Mouse (Mus musculus) urinary bladder, postnatal 36 days (tissue): ENCODE data around the gene Heatr5a.
A peak's percentile ranks its signal among the peaks of the same experiment; 100 is the strongest.

Experiments
- DNase-seq, 2 experiments: peaks; one replicate each; pipeline ENCODE4 v3.0.0; 2022; ENCODE audit warnings: low spot score in 2 of 2, mixed read lengths in 1 of 2

Gene Heatr5a

GRCm38 (mm10) chr12:51971070-51971664, at the start of gene Heatr5a:
Heatr5a (minus strand) TSS chr12:51971321.
- DNase-seq = peak; percentile 85 to 90

GRCm38 (mm10) chr12:52014494-52015029, 43.4 kb upstream of the Heatr5a start:
- no peak for DNase-seq

- DNase-seq = no peak
Observed at GRCm38 (mm10) chr12:52014044-52014443, 42.9 kb upstream of the Heatr5a start.

GRCm38 (mm10) chr12:52013274-52013673, 42.2 kb upstream of the Heatr5a start:
- DNase-seq = no peak

GRCm38 (mm10) chr12:52012159-52012558, 41.0 kb upstream of the Heatr5a start:
- no peak for DNase-seq

- no peak for DNase-seq
Observed at GRCm38 (mm10) chr12:52010630-52010961, 39.5 kb upstream of the Heatr5a start.

GRCm38 (mm10) chr12:52009928-52010629, 39.0 kb upstream of the Heatr5a start:
- DNase-seq = no peak

- DNase-seq = no peak
Observed at GRCm38 (mm10) chr12:52006633-52006994, 35.5 kb upstream of the Heatr5a start.

- peak; percentile 87 to 90 for DNase-seq
Observed at GRCm38 (mm10) chr12:52005877-52006632, 34.9 kb upstream of the Heatr5a start, which contains the start of gene Dtd2. Dtd2 (minus strand) TSS chr12:52006501.

- DNase-seq = no peak
Observed at GRCm38 (mm10) chr12:52002746-52003145, 31.6 kb upstream of the Heatr5a start.

GRCm38 (mm10) chr12:52001544-52001943, 30.4 kb upstream of the Heatr5a start:
- peak; percentile 23 to 40 for DNase-seq

- no peak for DNase-seq
Observed at GRCm38 (mm10) chr12:51998366-51998932, 27.3 kb upstream of the Heatr5a start.

- DNase-seq = no peak
Observed at GRCm38 (mm10) chr12:51995738-51996536, 24.8 kb upstream of the Heatr5a start.

GRCm38 (mm10) chr12:51990629-51991028, 19.5 kb upstream of the Heatr5a start:
- no peak for DNase-seq

GRCm38 (mm10) chr12:51988536-51988935, 17.4 kb upstream of the Heatr5a start:
- no peak for DNase-seq

- DNase-seq = no peak
Observed at GRCm38 (mm10) chr12:51985826-51986225, 14.7 kb upstream of the Heatr5a start.

- no peak for DNase-seq
Observed at GRCm38 (mm10) chr12:51985163-51985748, 14.1 kb upstream of the Heatr5a start.

GRCm38 (mm10) chr12:51983625-51984024, 12.5 kb upstream of the Heatr5a start:
- DNase-seq = no peak

- no peak for DNase-seq
Observed at GRCm38 (mm10) chr12:51976531-51976930, 5.4 kb upstream of the Heatr5a start.

GRCm38 (mm10) chr12:51974381-51974780, 3.3 kb upstream of the Heatr5a start:
- no peak for DNase-seq
